Mouse (Mus musculus) heart, postnatal 0 days (tissue): ENCODE results near the gene Fam172a.

Source experiments
- CTCF ChIP-seq: IDR thresholded peaks from 2 replicates; pipeline ENCODE4 v1.5.1; 2016; ENCODE audit warnings: antibody characterized with exemption, control low read depth, low read depth
- EP300 ChIP-seq: IDR thresholded peaks from 2 replicates; pipeline ENCODE4 v1.6.1; 2016; ENCODE audit warnings: antibody characterized with exemption, low read depth

DNA sequence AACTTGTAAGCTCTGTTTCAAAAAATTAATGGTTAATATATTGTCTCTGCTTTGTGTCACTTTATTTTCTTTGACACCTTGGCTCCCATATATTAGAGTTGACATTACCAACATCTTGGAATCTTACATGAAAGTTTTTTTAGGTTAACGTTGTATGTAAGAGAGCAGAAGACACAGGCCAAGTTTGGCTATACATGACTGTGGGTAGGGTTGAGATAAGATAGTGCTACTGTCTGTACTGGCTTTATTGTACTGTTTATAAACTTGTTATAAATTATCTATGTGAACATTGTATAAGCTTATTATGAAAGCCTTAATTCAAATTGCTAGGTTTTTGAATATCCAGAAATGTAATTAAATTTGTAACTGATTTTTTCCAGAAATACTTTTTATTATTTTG, 197.9 kb downstream of the Fam172a start:
- TF ChIP-seq CTCF: no peak
- no peak for TF ChIP-seq EP300
